Mouse (Mus musculus) CD4-positive naive resting alpha-beta T cell, adult 76 days (primary cell): ENCODE measurements around the gene Stat5b. TPM values are rescaled to one million over a fixed set of nuclear protein-coding genes. Genes with fewer than 3 reads are reported as not detected.

Experiments used
- total RNA-seq: library from RNA; stranded (reverse); gene quantifications from one replicate; pipeline ENCODE4 v1.2.4, GENCODE M21; 2023

The Stat5b gene
- total RNA-seq, result 172 TPM

DNA sequence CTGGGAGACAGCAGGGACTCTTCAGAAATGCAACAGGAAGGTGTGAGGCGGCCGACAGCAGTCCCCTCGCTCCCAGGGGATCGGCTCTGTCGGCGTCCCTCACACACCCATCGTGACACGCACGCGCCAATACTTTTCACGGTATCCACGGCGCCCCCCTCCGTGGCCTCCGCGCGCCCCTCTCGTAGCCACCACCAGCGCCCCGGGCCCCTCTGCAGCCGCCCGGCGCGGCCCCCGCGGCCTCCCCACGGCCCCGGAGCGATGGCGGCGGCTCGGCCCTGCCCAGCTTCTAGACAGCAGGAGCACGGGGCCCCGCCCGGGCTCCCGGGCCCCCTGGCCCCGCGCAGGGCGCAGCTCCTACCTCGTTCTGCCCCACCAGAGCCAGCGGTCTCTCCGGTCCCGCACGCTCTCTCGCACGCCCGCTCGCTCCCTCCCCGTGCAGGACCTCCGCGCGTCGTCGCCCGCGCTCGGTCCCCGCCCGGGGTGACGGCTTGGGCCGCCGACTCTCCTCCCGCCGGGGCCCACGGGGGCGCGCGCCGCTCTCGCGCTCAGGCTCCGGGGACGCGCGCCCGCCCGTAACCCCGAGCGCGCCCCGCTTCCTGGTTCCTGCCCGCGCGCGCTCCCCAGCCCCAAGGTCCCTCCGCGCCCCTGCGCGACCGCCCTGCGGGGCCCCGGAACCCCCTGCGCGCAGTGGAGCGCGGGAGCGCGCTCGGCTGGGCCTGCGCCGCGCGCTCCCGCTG, at the start of gene Stat5b:
Gene Stat5b, minus strand, starts transcription at position 687 of the 740 bp plus-strand sequence.

DNA sequence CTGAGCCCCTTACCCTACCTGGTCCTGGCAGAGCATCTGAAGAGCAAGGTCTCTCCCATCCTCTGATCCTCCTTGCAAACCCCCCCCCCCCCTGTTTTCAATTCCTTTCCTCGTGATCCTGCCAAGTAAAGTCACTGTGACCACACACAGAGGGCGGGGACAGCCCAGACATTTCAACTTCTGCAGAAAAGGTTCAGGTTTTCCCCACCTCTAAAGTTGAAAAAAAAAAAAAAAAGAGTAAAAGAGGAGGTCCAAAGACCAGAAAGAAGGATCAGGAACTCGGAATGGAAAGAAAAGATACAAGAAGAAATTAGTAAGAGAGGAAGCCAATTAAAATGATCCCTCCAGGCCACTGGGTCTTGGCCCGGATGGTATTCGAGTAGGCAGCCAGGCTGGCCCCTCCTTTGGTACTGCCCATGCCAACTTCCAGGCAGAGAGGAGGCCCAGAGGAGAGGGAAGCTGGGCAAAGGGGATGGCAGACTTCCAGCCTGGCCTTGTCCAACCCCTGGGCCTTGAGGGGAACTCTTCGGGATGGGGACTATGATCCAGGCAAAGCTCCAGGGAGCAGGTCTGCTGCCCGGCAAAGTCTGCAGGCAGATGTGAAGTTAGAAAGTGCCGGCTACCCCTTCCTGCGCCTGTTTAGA, 8.5 kb upstream of the Stat5b start, which contains the start of gene Stat5a:
Gene Stat5a, plus strand, starts transcription at position 417 of the 644 bp plus-strand sequence.

DNA sequence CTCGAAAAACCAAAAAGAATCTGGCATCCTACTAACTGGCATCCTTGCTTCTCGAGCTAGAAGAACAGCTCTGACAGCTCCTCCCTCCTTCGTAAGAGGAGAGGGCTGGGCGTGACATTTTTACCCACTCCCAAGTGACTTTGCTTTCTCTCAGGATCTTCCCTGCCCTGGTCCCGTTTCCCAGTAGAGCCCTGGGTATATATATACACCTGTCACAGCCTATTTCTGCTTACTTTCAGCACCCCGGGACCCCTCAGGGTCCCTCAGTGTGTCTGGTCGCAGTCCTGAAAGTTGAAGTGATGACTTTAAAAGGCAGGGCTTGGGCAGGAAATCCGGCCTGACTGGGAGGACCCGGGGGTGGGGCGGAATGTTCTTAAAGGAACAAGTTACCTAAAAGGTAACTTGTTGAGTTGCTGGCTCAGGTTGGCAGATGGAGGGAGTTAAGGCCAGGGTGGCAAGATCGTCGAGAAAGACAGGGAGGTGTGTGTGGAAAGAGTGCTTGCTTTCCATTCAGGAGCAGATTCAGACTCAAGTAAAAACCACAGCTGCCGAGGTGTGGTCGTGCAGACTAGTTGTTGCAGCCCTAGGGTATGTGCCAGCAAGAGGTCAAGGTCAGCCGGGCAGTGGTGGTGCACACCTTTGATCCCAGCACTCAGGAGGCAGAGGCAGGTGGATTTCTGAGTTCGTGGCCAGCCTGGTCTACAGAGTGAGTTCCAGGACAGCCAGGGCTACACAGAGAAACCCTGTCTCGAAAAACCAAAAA, 79.7 kb downstream of the Stat5b start, which contains the start of gene Ghdc:
Gene Ghdc, minus strand, starts transcription at position 312 of the 763 bp plus-strand sequence.

DNA sequence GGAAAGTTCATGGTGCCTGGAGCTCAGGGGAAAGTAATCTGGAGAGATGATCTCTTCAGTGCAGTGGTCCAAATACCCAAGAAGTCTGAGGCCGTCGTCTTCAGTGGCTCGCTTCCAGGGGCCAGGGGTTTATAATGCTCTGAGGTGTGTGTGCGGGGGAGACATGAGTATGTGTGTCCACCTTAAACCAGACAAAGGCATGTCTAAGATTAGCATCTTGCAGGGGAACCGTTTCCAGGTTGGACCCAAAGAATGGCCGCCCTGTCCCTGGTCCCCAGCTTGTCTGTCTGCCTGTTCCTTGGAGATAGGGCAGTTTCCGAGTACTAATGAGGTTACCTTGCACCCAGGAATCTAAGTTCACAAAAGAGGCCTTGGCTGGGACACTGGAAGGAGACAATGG, 87.7 kb downstream of the Stat5b start, which contains the start of gene Hcrt:
Gene Hcrt, minus strand, starts transcription at position 101 of the 400 bp plus-strand sequence.

DNA sequence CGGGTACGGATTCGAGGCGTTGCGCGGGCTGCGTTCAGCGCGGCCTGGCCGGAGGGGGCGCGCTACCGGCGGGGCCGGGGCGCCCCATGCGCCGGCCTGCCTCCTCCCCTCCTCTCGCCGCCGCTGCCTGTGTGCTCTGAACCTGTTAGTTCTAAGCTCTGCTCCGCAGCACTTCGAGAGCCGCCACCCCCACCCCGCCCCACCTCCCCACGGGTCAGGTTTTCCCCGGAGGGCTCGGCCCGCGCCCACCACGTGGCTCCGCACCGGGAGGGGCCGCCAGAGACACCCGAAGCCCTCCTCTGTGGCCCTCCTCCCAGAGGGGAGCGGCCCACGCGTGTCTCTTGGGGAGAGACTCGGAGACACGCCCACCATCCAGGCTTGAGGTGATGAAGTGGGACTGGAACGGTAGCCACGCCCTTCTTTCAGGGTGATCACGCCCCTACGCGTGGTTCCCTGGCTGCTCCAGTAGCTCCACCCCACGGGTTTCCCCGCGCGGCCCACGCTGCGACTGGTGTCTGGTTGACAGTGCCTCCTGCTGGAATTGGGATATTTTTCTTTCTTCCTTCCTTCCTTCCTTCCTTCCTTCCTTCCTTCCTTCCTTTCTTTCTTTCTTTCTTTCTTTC, 90.8 kb downstream of the Stat5b start, which contains the start of gene Kcnh4:
Gene Kcnh4, minus strand, starts transcription at position 332 of the 623 bp plus-strand sequence.

DNA sequence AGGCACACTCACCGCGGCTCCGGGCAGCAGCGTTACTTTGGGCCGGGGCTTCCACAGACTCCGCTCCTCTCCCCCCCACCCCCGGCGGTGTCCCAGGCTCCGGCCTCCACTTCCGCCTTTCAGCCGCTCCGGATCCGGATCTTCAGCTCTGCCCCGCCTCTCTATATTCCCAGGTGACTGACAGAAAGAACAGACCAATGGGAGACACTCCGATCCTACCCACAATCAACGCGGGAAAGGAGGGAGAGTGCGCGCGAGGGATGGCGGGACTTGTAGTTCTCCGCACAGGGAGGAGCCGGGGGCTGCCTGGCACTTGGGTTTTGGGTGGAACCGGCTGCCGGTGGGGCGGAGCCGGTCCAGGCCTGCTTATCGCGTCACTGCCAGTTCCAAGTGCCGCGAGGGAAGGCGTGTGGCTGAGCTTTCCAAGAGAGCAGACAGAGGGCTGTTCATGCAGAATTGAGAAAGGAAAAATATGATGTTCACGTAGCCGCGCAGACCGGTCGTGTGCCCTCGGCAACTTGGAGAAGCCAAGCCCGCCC, 112.4 kb downstream of the Stat5b start, which contains the start of gene Rab5c:
Gene Rab5c, minus strand, starts transcription at position 150 of the 539 bp plus-strand sequence.

Other genes with a start within 250 kb of the Stat5b start
- gene Nkiras2, start 231.5 kb downstream of the Stat5b start, total RNA-seq, result 17.2 TPM
- 344 TPM for gene Dnajc7, start 230.6 kb downstream of the Stat5b start, total RNA-seq
- gene Zfp385c, start 158.3 kb downstream of the Stat5b start, total RNA-seq, result not detected
- 13.7 TPM for gene Dhx58, start 146.5 kb downstream of the Stat5b start, total RNA-seq
- gene Kat2a, start 138.3 kb downstream of the Stat5b start, total RNA-seq, result 36.4 TPM
- not detected for gene Hspb9, start 136.9 kb downstream of the Stat5b start, total RNA-seq
- 113 TPM for gene Rab5c, start 112.5 kb downstream of the Stat5b start, total RNA-seq
- 1.2 TPM for gene Kcnh4, start 90.8 kb downstream of the Stat5b start, total RNA-seq
- not detected for gene Hcrt, start 87.8 kb downstream of the Stat5b start, total RNA-seq
- 5.4 TPM for gene Ghdc, start 79.8 kb downstream of the Stat5b start, total RNA-seq
- gene Stat5a, start 8.6 kb upstream of the Stat5b start, total RNA-seq, result 194 TPM
- 380 TPM for gene Stat3, start 88.8 kb upstream of the Stat5b start, total RNA-seq
- gene Cavin1, start 120.2 kb upstream of the Stat5b start, total RNA-seq, result 0.15 TPM
- gene Atp6v0a1, start 158.7 kb upstream of the Stat5b start, total RNA-seq, result 7.9 TPM
- 10.0 TPM for gene Naglu, start 219.3 kb upstream of the Stat5b start, total RNA-seq
- not detected for gene Hsd17b1, start 227.7 kb upstream of the Stat5b start, total RNA-seq
- 11.0 TPM for gene Coasy, start 231.8 kb upstream of the Stat5b start, total RNA-seq
- gene Mlx, start 236.6 kb upstream of the Stat5b start, total RNA-seq, result 31.3 TPM
- 1.8 TPM for gene Psmc3ip, start 244.7 kb upstream of the Stat5b start, total RNA-seq